Mouse (Mus musculus): ENCODE measurements around the gene Oxct2a. TPM values are rescaled to one million over a fixed set of nuclear protein-coding genes. Genes with fewer than 3 reads are reported as not detected.
A peak's percentile ranks its signal among the peaks of the same experiment; 100 is the strongest.
"Not testable (repeated sequence)": the region's sequence is repeated elsewhere in the genome, so short reads cannot be mapped to it uniquely, and the experiment has no call there.

The Oxct2a gene
- total RNA-seq (2021) = not detected

DNA sequence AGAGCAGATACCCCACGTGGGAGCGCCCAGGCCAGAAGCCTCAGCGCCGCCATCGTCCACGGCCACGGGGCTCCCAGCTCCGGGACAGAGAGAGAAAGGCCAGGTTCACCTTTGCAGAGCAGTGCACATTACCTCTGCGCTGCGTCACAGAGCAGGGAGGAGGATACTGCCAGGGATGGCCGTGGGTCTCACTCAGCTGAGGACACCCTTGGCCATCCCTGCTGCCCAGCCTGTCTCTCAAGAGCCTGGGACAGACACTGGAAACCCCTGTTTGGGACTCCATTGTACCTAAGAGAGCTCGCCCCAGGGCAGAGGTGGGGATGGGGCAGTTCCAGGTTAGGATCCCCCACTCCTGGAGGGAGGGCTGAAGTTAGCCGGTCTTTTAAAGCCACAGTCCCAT lies at the start of gene Oxct2a:
Gene Oxct2a, minus strand, starts transcription at position 101 of the 400 bp plus-strand sequence.
- no peak for DNase-seq (ENCODE audit: extremely low spot score in 1 of 2, low spot score in 2 of 2)
- intact Hi-C loops (cut with DNase I) = no loop called here

DNA sequence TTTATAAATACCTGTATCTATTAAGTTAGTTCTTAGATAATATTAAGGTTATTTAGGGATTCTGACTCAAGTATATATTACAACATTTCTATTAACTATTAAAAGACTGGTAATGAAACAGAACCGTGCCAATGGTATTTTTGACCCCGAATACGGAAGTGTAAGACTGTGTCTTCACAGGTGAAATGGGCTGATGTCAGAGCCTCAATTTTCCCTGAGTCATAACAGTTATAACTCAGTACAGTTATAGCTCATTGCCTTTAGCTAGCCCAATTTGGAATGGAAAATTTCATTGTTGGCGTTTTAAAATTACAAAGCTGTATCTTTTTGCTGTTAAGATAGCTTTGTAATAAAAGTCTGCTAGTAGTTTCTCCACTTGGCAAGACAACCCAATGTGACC lies 40.1 kb upstream of the Oxct2a start:
- no peak for DNase-seq (ENCODE audit: extremely low spot score in 1 of 2, low spot score in 2 of 2)
- intact Hi-C loops (cut with DNase I) = no loop called here

DNA sequence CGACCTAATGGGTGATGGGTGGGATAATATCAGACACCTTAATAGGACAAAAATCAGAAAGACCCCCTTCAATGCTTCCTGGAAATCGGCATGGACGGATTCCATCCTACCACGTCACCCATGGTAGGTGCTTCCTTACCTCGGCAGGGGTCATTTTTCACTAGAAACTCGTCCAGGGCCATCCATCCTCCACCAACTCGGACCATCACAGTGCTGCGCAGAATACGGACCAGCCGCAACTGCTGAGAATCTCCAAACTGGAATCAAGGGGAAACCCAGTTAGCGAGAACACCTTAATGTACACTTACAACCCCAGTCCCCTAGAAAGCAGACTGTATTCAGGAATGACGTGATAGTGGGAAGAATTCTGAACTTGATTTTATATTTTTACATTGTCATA lies 37.3 kb upstream of the Oxct2a start:
- no peak for DNase-seq (ENCODE audit: extremely low spot score in 1 of 2, low spot score in 2 of 2)
- intact Hi-C loops (cut with DNase I) = no loop called here

DNA sequence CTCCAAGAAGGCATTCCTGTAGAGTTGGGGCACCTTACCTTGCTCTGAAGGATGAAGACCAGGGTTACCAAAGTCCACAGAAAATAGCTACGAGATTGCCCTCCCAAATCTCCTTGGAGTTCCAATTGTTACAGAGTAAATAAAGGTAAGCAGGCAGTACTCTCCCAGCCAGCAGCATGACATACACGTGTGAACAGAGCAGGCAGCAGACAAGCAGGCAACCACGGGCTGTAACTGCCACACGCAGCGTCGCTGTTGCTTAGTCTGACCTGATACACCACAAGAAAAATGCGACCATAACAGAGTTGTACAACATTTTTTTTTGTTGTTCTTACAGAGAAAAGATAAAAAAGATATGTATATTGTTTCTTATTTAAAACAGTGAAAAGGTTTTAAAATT lies 35.2 kb upstream of the Oxct2a start:
- no peak for DNase-seq (ENCODE audit: extremely low spot score in 1 of 2, low spot score in 2 of 2)
- intact Hi-C loops (cut with DNase I) = no loop called here

DNA sequence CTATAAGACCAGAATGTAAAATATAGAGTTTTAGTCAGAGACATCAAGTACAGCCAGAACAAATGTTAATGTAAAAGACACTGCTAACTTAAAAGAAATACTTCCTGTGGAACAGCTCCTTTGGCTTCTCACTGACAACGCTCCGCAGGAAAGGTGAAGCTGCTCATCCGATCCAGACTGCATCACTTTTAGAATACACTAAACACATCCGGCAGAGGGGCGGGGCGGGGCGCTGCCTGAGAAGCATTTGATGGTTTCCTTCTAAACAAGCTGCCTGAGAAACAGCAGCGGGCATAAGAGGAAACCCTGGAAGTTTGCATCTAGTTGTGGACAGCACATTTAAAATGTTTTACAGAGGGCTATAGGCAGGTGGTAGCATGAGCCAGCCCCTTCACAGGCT lies 32.5 kb upstream of the Oxct2a start:
- intact Hi-C loops (cut with DNase I) = no loop called here

DNA sequence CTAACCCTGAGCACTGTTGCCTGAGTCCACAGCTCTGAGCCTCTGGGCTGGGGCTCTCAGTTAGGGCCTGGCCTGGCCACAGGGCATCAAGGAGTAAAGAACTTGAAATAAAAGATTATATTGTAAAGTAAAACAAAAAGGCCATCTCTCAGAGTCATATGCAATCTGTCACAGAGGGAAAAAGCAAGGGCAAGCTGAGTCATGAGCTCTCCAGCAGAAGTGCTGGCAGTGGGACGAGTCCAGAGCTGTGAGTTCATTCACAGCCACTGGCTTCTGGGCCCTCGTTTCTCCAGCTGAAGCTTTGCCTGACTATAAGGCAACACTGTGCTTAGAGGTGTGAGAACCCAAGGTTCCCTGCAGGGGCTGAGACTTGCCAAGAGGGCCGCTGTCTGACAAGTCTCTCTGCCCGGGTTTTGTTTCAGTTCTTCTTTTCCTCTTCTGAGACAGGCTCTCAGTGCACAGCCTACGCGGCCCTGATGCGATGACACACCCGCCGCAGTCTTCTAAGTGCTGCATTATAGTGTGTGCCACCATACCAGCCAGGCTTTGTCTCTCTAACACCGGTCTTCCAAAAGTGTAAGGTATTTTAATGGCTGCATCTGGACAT lies 29.9 kb upstream of the Oxct2a start:
- intact Hi-C loops (cut with DNase I) = no loop called here

More for the DNA sequence above, 32.5 kb upstream of the Oxct2a start:
- DNase-seq (ENCODE audit: extremely low spot score in 1 of 2, low spot score in 2 of 2) = no peak

DNA sequence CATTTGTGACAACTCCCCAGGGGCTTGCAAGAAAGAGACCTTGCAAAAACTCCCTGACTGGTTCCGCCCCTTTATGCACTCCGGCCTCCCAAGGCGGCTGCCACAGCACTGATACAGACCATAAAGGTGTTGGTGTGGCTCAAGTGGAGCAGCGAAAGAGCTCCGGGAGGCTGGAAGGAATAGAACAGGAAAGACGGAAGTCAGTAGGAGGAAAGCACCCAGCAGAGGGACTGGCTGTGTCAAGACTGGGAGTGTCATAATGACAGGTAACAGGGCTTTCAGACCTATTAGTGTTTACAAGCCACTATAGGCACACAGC lies 20.0 kb upstream of the Oxct2a start:
- DNase-seq (ENCODE audit: extremely low spot score in 1 of 2, low spot score in 2 of 2) = no peak
- intact Hi-C loops (cut with DNase I) = loop anchor here (5.0 kb wide), 1 partner anchor 36 kb away; no protein-coding TSS in a partner anchor

More for the DNA sequence above, 29.9 kb upstream of the Oxct2a start:
- DNase-seq (ENCODE audit: extremely low spot score in 1 of 2, low spot score in 2 of 2) = no peak

DNA sequence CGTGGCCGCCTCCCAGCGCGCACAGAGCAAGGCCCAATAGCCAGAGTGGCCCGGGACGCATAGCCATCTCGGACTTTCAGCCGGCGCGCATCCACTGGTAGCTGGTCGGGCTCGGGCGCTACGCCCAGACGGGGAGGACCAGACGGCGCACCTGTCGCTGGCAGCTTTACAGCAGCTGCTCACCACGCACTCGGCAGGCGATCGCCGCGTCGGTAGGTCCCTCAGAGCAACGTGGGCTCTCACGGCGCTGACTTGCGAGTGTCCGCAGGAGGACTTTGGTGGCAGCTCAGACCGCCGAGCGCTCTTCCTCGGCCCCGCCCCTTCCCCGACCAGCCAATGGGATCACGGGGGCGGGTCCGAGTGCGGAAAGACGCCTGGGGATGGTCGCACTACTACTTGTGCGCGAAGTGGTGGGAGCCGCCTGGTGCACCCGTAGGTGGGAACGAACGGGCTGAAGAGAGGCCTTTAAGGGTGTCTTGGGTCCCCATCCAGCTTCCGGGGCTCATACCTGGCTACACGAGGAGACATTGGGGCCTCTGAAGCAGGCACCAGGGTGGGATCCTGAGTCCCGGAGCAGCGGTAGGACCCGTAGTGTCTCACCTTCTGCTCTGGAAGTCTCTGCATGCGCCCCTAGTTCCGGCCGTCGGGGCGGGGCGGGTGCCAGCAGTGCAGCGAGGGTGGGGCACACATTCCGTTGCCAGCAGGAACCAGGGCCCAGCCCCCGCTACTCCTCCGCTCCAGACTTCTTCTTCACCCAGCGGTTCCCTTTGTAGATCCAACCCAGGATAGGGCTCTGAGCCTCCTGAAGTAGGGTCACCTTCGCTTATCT lies 19.4 kb upstream of the Oxct2a start, which contains the start of gene Bmp8a:
Gene Bmp8a, minus strand, starts transcription at position 611 of the 829 bp plus-strand sequence.
- intact Hi-C loops (cut with DNase I) = loop anchor here (5.0 kb wide), 1 partner anchor 36 kb away; no protein-coding TSS in a partner anchor

DNA sequence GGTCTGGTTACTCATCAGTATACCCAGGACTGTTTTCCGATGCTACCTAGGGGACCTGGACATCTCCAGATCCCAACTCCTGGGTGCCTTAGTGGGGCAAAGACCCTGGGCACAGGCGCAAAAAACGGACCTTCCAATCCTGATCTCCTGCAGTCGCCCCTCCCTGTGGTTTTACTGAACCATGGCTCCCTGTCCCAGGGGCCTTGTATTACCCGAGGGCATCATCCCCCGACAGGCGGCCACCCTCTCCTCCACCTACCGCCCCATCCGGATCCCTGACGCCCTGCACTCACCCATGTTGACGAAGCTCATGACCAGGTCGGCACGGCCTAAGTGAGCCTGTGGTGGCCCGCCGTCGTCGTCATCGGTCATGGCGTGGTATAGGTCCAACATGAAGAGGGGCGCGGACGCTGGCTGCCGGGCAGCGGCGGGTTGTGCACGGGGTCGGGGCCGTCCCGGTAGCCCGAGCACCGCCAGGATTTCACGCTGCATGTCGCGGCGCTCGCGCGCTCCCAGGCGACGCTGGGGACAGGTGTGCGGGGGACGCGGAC lies 18.7 kb upstream of the Oxct2a start:
- DNase-seq (ENCODE audit: extremely low spot score in 1 of 2, low spot score in 2 of 2) = no peak
- intact Hi-C loops (cut with DNase I) = loop anchor here (5.0 kb wide), 1 partner anchor 35 kb away; no protein-coding TSS in a partner anchor

More for the DNA sequence above, 19.4 kb upstream of the Oxct2a start, which contains the start of gene Bmp8a:
- peak; percentile 15 to 82 for DNase-seq (ENCODE audit: extremely low spot score in 1 of 2, low spot score in 2 of 2)

DNA sequence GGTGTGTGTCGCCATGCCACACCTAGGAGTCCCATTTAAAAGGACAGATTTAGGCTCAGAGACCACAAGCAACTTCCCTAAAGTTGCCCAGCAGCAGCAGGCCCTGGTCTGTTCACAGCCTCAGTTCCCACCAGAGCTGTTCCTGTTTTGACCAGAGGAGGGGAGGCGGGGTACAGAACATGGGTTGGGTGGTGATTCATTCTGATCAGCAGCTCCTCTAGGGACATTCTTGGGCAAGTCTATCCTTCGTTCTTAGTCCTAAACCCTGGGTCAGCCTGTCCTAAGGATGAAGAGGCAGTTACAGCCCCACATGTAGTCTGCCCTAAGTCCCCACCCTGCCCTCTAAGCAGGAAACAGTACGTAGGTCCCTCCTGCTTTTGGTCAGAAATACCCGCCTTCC lies 16.8 kb upstream of the Oxct2a start:
- intact Hi-C loops (cut with DNase I) = loop anchor here (5.0 kb wide), 1 partner anchor 33 kb away; no protein-coding TSS in a partner anchor

DNA sequence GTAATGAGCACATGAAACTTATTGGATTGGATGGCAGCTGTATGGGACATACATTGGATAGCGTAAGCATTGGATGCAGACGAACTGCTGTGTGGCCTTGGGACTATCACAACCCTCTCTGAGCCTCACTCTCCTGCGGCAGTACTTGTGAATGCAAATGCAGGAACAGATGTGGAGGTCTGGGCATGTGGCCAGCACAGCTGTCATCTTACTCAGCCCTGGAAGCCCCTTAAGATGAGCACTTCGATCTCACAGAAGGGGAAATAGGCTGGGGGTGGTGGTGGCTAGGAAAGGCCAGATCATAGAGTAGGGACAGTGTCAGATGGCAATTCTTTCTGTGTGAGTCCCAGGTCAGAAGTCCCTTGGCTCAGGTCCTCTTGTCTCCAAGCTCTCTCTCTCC lies 14.3 kb upstream of the Oxct2a start:
- DNase-seq (ENCODE audit: extremely low spot score in 1 of 2, low spot score in 2 of 2) = no peak
- intact Hi-C loops (cut with DNase I) = no loop called here

More for the DNA sequence above, 16.8 kb upstream of the Oxct2a start:
- DNase-seq (ENCODE audit: extremely low spot score in 1 of 2, low spot score in 2 of 2) = no peak

DNA sequence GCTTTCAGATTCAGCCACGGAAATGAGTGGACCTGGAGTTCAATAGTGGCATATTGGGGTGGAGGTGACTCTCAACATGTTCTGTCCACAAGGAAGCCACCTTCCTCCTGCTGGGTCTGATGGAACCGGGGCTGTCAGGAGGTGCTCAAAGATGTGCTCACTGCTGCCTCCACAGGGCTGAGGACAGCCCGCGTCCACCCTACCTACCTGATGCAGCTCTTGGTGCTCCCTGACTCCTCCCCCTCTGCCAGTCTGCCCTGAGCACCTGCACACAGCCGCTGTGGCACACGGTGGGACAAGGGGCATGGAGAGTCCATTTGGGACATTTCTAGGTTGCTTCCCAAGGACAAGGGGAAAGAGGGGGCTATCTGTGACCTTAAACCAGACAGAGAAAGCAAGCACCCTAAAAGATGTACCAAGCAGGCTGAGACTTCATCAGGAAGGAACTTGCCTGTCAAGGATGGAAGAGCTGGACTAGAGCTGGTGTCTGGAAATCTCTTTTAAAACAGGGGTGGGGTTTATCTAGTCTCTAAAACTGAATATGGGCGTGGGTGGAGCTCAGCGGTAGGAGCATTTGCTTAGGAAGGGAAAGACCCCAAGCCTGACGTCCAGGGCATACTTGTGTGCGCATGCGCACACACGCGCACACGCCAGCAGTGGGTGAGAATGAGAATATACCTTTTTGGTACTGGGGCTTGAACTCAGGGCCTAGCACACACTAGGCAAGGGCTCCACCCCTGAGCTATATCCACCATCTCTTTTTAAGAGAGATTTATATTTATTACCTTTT lies 12.6 kb upstream of the Oxct2a start:
- intact Hi-C loops (cut with DNase I) = no loop called here
- no peak for DNase-seq (ENCODE audit: extremely low spot score in 1 of 2, low spot score in 2 of 2)

DNA sequence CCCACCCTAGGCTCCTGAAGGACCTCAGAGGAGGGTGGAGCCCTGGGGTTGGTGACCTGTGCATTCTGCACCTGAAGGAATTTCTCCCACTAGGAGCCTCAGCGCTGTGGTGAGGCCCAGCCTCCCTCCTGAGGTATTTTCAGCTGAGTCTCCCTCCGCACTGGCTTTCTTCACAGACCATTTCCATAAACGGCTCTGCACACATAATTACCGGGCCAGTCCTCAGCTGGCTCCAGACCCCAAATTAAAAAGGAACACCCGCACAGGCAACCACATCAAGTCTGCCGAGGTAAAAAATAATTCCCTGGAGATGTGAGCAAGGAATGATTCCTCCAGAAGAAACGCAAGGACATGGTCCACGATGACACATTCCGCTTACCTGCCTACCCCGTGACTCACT lies 11.8 kb upstream of the Oxct2a start:
- DNase-seq (ENCODE audit: extremely low spot score in 1 of 2, low spot score in 2 of 2); intact Hi-C loops (cut with DNase I): not testable (repeated sequence)

DNA sequence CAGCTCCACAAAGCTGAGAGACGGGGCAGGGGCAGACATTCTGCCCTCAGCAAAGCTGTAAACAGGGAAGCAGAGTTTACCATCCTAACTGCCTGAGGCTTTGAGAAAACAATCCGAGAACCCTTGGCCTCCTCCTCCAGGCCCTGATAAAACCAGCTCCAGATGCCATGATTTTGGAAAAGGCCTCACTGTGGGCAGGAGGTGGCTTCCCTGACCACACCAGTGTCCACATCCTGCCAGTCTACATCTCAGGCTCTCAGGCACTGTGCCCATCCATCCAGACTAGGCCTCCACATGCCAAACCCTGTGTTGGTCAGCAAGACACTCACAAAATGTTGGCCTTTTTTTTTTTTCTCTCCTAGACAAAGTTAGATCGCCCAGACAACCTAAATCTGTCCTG lies 10.7 kb upstream of the Oxct2a start:
- DNase-seq (ENCODE audit: extremely low spot score in 1 of 2, low spot score in 2 of 2) = no peak
- intact Hi-C loops (cut with DNase I) = no loop called here

DNA sequence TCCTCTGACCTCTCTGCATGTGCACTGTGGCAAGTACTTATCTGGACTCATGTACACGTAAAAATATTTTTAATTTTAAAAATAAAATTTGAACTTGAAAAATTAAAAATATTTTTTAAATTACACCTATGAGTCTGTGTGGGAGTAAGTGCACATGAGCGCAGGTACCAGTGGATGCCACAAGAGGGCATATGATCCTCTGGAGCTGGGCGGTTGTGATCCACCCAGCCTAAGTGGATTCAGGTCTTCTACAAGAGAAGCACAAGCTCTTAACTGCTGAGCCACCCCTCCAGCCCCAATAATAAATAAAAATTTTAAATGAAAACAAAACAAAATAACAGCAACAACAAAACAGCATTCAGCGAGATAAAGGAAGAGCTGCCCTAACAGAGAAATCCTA lies 9.7 kb upstream of the Oxct2a start:
- intact Hi-C loops (cut with DNase I) = no loop called here
- DNase-seq (ENCODE audit: extremely low spot score in 1 of 2, low spot score in 2 of 2) = no peak

DNA sequence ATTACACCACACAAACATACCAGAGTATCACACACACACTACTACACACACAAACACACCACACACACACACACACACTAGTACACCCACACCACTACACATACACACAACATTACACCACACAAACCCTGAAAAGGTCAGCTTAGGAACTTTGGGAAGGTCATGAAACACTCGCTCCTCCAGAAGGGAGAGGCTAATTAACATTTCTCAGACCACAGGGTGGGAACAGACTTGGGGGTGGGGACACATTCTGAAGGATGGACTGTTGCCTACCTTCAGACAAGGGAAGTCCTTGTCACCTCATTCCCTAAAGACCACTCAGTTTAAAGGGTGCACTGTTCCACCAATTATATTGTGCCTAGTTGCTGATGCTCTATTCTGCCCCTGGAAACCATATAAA lies 8.5 kb upstream of the Oxct2a start:
- intact Hi-C loops (cut with DNase I); DNase-seq (ENCODE audit: extremely low spot score in 1 of 2, low spot score in 2 of 2): not testable (repeated sequence)

DNA sequence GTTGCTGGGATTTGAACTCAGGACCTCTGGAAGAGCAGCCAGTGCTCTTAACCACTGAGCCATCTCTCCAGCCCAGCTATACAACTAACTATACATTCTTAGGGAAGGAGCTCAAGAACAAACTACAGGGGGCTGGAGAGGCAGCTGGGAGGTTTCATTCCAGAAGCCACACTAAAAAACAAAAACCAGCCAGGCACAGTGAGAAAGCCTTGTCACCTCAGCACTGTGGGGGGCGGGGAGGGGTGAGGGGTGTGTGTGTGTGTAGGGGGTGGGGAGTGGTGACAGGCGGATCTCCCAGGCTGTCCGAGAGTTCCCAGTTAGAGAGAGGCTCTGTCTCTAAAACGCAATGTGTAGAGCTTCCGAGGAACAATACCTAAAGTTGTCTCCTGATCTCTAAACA lies 7.9 kb upstream of the Oxct2a start:
- DNase-seq (ENCODE audit: extremely low spot score in 1 of 2, low spot score in 2 of 2) = no peak
- intact Hi-C loops (cut with DNase I) = no loop called here

DNA sequence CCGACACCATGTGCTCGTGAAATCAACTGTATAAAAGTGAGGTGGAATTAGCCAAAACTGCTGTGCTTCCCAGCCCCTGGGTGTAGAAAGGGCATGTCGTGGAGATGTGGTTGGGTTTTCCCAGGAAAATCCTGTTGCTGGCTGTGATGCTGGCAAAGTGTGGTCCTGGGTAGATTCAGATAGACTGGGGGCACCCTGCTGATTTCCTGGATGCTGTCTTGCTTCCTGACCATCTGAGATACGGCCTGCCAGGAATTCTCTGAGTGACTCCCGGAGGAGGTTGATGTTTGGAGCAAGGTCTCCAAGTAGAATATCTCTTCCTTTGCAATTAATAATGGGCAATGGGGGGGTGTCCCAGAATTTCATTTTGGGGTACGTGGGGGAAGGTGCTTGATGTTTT lies 5.5 kb upstream of the Oxct2a start:
- intact Hi-C loops (cut with DNase I) = no loop called here
- no peak for DNase-seq (ENCODE audit: extremely low spot score in 1 of 2, low spot score in 2 of 2)

DNA sequence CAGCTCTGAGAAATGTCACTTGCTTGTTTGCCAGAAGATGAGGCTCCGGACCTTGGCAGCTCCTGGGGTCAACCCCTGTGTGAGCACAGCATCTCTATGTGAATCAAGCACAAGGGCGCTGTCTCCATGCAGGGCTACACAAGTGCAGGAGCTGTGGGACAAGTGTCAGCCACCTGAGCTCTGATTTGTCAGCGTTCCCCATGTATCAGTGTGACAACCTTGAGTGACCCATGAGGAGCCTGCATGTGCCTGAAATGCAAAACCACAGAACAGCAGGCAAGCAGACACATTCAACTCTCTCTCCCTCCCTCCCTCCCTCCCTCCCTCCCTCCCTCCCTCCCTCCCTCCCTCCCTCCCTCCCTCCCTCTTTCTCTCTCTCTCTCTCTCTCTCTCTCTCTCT lies 4.2 kb upstream of the Oxct2a start:
- no peak for DNase-seq (ENCODE audit: extremely low spot score in 1 of 2, low spot score in 2 of 2)
- intact Hi-C loops (cut with DNase I) = no loop called here
